Mouse (Mus musculus): ENCODE measurements at regions not wholly inside any gene's neighbourhood (a gene's known extent, or its start where the extent isn't known, plus 50 kb on each side); places are given as distances from the start of the nearest gene placed in this dataset.

DNA sequence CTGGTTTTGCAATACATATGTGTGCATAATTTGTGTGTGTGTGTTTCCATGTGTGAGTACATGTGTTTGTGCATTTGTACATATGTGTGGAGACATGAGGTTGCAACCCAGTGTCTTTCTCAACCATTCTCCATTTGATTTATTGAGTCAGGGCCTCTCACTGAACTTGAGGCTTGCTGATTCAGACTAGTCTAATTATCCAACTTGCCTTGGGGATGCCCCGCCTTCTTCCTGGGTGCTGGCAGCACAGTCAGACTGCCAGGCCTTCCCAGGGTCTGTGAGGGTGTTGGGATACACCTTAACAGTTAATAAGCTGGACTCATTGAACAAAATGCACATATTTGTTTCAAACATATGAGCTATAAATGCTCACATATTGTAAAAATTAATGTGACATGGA, 56.1 kb upstream of the Pde7b start:
- DNase-seq (ENCODE audit: low read depth, low spot score): no peak

DNA sequence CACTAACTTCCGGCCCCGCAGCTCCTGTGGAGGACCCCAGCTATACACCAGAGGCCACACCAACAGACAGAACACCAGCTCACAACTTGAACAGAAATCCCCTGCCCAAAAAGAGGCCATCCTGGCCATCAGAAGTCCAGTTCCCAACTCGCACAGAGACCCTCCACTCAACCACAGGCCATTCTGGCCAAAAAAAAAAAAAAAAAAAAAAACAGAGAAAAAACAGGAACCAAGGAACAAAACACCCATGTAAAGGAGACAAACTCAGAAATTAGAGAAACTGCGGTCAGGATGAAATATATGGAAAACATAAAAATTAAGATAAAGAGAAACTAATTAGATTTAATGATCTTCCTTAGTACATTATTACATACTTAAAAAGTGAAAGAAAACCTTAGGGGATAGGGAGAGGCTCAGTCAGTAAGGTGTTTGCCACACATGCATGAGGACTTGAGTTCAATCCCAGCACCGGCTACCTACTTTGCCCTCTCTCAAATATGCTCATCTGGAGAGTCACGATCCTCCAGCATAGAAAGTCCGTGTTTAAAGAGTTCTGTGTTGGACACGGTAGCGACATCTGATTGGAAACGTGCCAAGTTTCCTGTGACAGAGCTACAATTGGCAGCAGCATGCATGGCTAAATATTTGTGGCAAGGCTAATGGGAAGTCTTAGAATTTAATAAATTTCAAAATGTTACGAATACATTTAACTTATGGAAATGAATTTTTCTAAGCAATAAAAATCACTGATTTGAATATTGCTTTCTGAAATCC, 51.9 kb upstream of the Pde7b start:
- peak; percentile 22 for DNase-seq (ENCODE audit: low read depth, low spot score)

- DNase-seq (ENCODE audit: low read depth, low spot score): no peak
Measured at GRCm38 (mm10) chr10:20775731-20776429, 51.0 kb upstream of the Pde7b start.
